Mouse (Mus musculus) lung, postnatal 0 days (tissue): ENCODE data around the gene Dnajc8.

Source experiments
- CTCF ChIP-seq: IDR thresholded peaks from 2 replicates; pipeline ENCODE4 v1.5.1; 2016; ENCODE audit warnings: antibody characterized with exemption, mild to moderate bottlenecking
- EP300 ChIP-seq: IDR thresholded peaks from 2 replicates; pipeline ENCODE4 v1.6.1; 2016; ENCODE audit warnings: antibody characterized with exemption, mild to moderate bottlenecking, control low read depth

DNA sequence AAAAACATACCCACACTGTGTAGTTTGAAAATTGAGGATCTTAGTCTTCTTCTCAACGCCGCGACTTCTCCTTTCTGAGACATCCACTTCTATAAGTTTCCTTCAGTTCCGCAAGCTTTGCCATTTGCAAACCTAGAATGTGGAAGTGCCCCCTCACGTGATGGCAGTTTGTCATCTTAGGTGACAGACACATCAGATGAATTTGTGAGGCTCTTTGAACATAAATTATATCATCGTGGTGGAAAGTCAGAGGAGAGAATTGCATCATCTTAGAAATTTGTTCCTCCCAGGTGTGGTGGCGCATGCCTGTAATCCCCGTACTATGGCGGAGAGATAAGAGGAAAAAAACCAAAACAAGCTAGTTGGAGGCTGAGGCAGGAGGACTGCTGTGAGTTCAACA, 57.6 kb downstream of the Dnajc8 start:
- TF ChIP-seq CTCF (no peak), EP300 (no peak)
